Mouse (Mus musculus) spleen, adult 18-20 months (tissue): ENCODE results near the gene Asap2.
"Not testable (repeated sequence)": the region's sequence is repeated elsewhere in the genome, so short reads cannot be mapped to it uniquely, and the experiment has no call there.

Experiments
- DNase-seq, 2 experiments: peaks; one replicate each; pipeline ENCODE4 v3.0.0; 2022; ENCODE audit warnings: mixed read lengths in 2 of 2

Gene Asap2

DNA sequence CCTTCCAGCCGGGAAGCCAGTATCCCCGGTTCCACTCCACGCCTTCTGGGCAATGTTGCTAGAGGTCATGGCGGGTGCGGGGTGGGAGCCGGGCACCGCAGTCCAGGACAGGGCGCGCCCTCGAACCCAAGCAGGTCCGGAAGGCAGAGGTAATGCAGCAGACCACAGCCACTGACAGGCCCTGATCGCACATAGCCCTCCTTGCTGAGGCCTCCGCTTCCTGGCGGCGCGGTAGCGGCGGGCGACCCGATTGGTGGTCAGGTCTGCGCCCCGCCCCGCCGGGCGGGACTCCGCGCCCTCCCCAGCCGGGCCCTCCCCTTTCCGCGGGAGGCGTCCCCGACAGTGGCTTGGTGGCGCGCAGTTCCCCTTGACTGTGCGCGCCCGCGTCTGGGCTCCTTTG, at the start of gene Asap2:
Gene Asap2, plus strand, starts transcription at position 328 of the 400 bp plus-strand sequence.
- DNase-seq: peak; percentile 43 to 50

DNA sequence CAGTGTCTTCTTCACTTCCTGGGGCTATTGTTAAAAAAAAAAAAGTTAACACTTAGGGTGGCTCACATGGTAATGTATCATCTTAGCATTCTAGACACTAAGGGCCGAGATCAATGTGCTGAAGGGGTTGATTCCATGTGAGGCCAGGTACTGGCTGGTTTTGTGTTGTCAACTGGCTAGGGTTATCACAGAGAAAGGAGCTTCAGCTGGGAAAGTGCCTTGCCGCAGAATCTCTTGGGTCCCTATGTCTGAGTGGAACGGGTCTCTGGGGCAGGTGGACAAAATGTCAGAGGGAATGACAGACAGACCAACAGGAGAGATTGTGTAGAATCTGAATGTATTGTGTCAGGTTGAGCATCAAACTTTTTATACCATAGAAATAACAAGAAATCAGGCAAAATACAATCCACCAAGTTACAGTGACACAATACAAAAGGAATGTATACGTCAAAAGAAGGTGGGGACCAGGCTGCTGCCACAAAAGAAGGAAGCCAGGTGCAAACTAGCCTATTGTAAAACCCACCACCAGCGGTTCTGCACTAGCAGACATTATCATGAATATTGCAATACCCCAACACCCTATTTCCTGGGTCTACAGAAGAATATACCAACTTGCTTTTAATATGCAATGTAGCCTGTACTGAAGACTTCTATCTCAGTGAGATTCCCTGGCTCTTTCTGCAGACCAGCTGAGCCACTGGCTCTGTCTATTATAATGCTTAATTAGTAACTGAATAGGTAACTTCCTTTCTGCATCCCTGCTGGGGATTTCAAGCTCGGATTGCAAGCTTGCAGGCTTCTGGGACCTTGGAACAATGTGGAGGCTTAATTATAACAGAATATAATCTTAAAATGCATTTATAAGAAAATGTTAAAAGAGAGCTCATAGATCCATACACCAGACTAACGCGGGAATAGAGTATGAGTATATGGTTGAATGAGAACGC, 42.9 kb upstream of the Asap2 start:
- not testable (repeated sequence) for DNase-seq

GRCm38 (mm10) chr12:20990579-20990978, 320 bp downstream of the Asap2 start:
- peak in 1 of 2 experiments; percentile 4 for DNase-seq

DNA sequence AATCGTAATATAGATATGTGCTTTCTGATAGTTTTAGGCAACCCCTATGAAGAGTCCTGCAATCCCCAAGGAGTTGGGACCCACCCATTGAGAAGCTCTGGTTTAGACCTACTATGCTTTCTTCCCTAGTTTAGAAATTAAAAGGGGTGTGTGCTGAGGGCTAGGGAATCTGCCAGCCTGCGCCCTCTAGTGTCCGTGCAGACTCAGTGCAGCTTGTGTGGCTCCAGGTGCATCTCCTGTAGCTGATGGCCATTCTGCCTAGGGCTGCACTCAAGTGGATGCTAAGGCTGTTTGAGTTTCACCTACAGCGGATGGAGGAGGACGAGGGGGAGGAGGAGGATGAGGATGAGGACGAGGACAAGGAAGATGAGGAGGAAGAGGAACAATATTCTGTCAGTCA, 40.6 kb downstream of the Asap2 start:
- DNase-seq: peak in 1 of 2 experiments; percentile 3

- not testable (repeated sequence) for DNase-seq
These were observed 56.5 kb downstream of the Asap2 start for GRCm38 (mm10) chr12:21046716-21047115.

- peak; percentile 35 to 77 for DNase-seq
These were observed 85.5 kb downstream of the Asap2 start for GRCm38 (mm10) chr12:21075731-21076130.

DNA sequence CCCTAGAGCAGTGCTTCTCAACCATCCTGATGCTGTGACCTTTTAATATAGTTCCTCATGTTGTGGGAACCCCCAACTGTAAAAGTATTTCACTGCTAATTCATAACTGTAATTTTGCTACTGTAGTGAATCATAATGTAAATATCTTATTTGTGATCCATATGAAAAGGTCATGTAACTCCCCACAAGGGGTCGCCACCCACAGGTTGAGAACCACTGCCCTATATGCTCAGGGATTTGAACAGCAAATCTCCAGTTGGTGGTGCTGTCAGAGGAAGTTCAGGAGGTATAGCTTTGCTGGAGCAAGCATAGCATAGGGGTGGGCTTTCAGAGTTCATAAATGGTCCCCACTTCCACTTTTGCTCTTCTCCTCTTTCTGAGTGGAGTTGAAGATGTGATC, 99.9 kb downstream of the Asap2 start:
- DNase-seq: peak in 1 of 2 experiments; percentile 27

DNA sequence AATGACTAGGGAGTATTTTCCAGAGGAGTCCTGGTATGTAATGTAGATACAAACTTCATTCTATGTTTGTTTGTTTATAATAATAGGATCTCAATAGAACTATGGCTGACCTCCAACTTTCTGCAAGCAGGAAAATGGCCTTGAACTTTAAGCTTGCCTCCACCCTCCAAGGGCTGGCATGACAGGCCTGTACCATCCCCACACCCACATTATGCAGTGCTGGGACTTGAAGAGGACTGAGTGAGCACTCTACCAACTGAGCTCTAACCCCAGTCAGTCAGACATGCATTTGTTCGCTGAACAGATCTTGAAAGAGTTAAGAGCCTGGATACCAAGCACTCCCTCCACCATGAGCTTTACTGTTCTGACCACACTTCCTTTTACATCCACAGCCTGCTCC, 102.2 kb downstream of the Asap2 start:
- DNase-seq: not testable (repeated sequence)

DNA sequence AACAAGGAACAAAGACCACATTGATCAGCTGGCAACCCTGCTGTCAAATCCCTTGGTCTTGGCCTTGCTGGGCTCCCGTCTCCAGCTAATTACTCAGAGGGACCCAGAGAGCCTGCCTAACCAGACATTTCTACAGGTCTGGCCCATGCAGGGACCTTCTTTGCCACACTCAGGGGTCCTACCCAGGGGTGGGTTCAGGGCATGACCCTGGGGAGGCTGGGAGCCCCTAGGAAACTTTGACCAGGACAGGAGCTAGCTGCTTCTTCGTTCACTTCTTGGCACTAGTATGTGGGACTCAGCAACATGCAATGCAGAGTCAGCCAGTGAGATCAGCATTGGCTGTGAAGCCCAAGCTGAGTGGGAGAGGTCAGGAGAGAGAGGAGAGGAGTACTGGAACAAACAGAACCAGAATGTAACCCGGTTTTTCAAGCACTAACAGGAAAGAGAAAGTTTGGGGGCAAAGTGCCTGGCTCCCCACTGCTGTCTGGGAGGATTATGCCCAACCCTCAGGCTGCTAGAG, 107.6 kb downstream of the Asap2 start:
- DNase-seq: not testable (repeated sequence)

DNA sequence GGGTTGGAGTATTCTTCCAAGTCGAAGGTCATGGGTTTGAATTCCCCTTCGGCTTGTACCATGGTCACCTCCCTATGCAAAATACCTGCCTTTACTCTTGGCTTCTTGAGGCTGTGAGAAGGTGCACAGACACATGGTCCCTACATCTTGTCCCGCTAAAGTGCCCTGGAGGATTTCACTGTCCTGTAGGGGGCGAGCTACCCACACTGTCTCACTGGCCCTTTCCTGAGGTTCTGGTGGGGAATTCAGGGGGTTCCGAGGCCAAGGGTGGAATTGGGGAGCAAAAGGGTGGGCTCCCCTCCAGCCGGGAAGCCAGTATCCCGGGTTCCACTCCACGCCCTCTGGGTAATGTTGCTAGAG, 120.8 kb downstream of the Asap2 start:
- DNase-seq: not testable (repeated sequence)

DNA sequence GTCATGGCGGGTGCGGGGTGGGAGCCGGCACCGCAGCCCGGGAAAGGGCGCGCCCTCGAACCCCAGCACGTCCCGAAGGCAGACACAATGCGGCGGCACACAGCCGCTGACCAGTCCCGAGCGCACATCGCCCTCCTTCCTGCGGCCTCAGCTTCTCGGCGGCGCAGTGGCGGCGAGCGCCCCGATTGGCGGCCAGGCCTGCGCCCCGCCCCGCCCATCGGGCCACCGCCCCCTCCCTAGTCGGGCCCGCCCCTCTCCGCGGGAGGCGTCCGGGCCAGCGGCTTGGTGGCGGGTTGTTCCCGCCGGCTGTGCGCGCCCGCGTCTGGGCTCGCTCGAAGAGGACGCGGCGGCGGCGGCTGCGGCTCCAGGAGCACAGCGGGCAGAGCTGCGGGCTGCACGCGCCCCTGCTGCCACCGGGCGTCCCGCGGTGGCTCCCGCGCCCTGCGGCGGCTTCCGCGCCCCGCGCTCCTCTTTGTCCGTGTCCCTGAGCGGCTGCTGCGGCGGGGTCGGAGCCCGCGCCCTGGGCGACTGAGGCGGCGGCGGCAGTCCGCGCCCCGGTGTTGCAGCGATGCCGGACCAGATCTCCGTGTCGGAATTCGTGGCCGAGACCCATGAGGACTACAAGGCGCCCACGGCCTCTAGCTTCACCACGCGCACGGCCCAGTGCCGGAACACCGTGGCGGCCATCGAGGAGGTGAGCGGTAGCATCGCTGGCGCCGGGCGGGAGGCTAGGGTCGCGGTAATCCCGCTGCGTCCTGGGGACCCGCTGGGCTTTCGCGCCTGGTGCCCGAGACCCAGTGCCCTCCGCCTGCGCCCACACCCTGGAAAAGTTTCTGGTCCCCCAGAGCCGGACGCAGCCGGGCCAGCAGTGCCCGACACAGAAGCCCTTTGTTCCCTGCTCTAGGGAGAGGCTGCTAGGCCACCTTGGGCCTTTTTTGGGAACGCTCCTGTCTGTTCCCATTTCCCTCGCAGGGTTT, 121.5 kb downstream of the Asap2 start:
- DNase-seq: peak; percentile 67 to 79

- peak in 1 of 2 experiments; percentile 34 for DNase-seq
These were observed 122.2 kb downstream of the Asap2 start for GRCm38 (mm10) chr12:21112453-21112857.

DNA sequence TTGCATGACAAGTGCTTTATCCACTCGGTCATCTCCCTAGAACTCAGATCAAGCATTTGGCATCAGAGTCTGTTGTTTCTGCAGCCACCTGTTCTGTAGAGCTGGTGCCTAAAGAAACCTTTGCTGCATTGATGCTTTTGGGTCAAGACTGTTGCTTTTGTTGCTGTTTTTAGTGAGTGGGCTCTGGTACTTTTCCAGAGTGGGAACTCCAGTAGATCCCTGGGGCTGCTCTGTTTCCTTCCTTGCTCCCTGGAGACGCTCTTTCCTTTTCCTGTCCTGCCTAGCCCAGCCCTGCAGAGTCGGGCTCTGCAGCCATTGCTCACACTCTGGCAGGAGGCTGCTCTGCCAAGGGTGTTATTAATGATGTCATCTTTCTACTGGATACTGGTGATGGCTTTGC, 129.2 kb downstream of the Asap2 start:
- no peak for DNase-seq

DNA sequence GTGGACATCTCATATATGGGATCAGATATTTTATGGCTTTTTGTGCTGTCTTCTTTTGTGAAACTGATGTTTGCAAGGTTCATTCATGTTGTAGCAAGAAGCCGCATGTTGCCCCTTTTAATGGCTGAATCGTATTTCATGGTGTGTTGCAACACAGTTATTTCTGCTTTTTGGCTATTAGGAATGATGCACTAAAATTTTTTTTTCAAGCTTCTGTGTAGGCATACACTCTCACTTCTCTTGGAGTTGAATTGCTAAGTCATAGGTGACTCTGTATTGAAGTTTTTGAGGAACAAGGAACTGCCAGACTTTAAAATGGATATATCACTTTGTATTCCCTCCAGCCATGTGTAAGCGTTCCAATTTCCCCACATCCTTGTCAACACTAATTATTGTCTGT, 132.6 kb downstream of the Asap2 start:
- no peak for DNase-seq

GRCm38 (mm10) chr12:21123647-21124046, 133.4 kb downstream of the Asap2 start:
- no peak for DNase-seq

GRCm38 (mm10) chr12:21125675-21126470, 135.6 kb downstream of the Asap2 start:
- no peak for DNase-seq

DNA sequence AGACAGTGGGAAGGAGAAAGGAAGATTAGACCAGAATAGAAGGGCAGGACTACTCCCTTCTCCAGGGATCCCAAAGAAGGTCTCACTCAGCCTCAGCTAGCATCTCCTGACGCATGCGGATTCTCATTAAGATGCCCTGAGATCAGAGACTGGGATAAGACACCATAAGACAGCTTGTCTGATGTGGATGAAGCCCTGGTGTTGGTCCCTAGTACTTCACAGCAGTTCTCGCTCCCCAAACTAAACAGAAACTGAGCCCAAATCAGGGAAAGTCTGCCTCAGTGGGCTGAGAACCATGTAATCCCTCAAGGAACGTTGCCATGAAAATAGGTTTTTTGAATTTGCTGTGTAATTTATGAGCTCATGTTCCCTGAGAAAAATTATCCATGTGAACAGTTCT, 136.3 kb downstream of the Asap2 start:
- DNase-seq: no peak

DNA sequence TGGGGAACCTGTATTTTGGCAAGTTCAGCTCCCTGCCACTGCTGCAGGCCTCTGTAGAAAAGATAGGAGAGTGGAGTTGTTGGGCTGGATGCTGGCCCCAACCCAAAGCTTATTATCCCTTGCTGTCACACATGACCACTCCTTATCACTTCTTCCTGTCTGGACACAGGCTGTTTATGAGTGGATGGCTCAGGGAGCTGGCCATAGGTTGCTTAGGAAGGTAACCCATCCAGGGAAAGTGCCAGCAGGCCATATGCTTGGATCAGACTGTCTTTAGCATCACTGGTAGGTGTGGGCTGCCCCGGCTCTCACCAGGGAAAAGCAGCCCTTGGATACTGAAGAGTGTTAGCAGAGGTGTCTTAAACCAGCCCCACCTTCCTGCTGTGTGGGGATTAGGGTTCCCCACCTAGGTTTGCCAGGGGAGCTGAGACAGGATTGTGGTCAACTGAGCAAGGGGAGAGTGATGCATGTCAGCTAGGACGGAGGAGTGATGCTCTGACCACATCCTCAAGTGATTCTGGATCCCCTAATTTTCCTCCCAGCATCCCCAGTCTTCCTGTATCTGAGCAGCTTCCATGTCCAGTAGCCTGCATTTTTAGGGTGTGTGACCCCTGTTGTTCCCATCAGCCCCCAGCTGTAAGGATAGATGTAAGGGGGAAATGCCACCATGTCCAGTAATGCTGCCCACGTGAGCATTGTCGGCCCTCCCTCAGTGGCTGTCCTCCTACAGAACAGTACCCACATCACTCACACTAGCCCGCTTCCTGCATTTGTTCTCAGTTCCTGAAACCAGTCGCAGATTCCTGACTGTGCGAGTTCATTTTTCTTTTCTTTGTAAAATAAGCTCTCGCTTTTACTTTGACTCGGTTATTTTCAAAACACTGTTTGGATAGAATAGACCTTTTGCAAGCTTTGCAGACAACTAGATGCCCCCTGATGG, 138.9 kb downstream of the Asap2 start:
- DNase-seq: no peak

- no peak for DNase-seq
These were observed 140.1 kb downstream of the Asap2 start for GRCm38 (mm10) chr12:21130274-21130823.

- DNase-seq: no peak
These were observed 142.3 kb downstream of the Asap2 start for GRCm38 (mm10) chr12:21132537-21132936.

DNA sequence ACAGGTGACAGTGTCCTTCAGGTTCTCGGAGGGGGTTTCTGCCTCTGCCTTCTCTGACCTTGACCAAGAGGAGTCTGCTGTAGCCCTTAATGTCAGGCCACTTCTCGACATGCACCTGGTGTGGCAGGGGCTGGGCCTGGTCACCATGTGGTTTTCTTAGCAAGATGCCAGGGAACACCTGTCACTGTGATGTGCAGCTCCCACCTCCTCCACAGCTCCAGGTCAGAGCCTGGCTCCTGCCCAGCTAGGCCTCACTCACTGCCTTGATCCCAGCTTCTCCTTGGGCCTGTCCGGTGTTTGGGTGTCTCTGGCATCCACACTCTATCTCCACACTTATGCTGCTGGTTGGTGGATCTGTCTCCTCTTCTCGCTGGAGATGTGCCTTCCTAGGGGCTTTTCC, 142.8 kb downstream of the Asap2 start:
- DNase-seq: no peak
